Mouse (Mus musculus) layer of hippocampus, adult 8-10 months (tissue): ENCODE measurements at regions not wholly inside any gene's neighbourhood (a gene's known extent, or its start where the extent isn't known, plus 50 kb on each side); places are given as distances from the start of the nearest gene placed in this dataset.

ENCODE experiments used
- DNase-seq, 2 experiments: peaks; one replicate each; pipeline ENCODE4 v3.0.0; 2022; ENCODE audit warnings: low spot score in 2 of 2

GRCm38 (mm10) chr4:87667556-87668154, 365.5 kb downstream of the Mllt3 start:
- no peak for DNase-seq

- no peak for DNase-seq
These were observed 368.0 kb downstream of the Mllt3 start for GRCm38 (mm10) chr4:87665149-87665548.

- DNase-seq = no peak
These were observed 370.3 kb downstream of the Mllt3 start for GRCm38 (mm10) chr4:87662876-87663275.

- DNase-seq = no peak
These were observed 374.8 kb downstream of the Mllt3 start for GRCm38 (mm10) chr4:87658316-87658715.

GRCm38 (mm10) chr4:87657855-87658254, 375.3 kb downstream of the Mllt3 start:
- no peak for DNase-seq

DNA sequence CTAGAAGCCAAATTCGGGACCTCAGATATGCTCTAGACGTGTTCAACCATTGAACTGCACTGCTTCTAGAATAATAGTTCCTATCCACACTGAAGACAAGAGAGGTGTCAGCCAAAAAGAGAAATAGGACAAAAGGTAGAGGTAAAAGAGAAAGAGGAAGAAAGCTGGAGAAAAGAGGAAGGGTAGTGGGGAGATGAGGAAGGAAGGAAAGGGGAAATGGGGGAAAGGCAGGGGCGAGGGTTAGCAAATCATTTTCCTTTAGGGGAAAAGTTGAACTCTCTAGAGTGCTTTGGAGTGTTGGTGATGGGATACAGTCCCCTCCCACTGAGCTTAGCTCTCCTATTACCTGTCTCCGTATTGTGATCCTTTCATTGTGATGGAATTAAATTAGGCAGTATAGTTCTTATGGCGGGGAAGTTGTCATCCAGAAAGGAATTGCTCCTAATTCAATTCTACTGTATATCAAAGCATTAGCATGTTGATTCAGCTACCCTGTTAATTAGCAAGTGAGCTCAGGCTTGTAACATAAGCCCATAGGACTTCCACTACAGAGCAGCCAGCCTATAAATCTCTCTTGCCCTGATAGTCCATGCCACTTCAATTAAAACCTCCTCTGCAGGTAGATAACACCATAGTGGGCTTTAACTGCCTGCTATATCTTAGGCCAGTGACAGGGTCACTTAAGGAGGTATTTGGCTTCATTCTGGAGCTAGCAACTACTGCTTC, 379.6 kb downstream of the Mllt3 start:
- no peak for DNase-seq

DNA sequence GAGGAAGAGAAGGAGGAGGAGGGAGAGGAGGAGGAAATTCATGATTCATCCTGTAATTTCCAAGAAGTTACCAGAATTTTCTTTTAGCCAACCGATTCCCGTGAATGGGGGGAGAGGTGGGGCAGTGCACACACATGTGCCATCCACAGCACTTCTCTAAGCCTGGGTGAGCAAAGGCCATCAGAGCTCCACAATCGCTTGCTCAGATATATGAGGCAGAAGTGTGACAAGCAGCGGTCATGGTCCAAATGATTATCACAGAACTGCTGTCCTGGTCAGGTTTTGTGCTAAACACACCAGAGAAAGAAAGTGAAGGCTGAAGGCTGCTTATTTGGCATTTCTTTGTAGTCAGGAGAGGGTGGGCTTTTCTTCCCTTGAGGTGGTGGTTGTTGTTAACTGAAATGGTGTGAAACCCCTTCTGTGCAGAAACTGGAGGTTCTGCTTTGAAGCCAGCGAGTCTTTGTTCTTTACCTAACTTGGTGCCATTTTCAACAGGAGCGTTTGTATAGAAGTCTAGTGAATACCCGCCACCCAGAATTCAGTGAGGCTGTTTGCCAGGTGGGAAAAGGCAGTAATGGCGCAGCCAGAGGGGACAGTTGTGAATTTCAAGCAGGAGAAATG, 380.7 kb downstream of the Mllt3 start:
- DNase-seq = no peak

DNA sequence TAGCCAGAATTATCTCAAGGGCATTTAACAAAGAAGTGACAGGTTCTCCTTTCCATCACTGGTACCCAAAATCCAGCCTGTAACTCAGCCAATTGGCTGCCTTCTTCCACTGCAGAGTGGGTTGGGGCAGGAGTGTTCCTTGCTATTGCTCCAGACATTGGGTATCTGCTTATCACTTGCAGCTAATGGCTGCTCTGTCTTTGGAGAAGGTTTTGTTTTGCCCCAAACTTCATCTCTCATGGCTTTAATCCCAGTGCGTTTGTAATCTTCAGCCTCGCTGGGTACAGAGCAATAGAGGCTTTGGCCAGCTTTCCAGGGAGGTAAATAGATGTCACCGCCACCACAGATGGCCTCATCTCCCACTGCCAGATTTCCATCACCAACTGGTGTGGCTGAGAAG, 381.9 kb downstream of the Mllt3 start:
- no peak for DNase-seq

DNA sequence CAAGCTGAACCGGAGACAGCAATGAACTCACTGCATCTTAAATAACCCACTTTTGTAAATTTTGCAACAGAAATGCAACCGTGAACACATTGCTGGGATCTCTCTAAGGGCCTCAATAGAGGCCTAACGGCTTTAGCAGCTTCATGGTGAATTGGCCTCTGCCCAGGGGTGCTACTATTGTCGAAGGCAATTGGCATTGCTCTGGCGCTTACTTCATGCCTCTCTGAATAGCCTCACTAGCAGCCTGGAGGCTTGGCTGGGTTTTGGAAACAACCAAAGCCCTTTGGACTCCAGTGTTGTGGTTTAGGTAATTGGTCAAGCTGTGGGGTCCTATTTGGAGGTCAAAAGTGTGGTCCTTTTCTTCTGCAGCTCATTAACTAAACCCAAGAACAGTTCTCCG, 382.3 kb downstream of the Mllt3 start:
- peak; percentile 42 to 57 for DNase-seq

- DNase-seq = no peak
These were observed 382.8 kb downstream of the Mllt3 start for GRCm38 (mm10) chr4:87650393-87650792.

- no peak for DNase-seq
These were observed 384.2 kb downstream of the Mllt3 start for GRCm38 (mm10) chr4:87648919-87649318.

GRCm38 (mm10) chr4:87647932-87648911, 384.9 kb downstream of the Mllt3 start:
- no peak for DNase-seq

- DNase-seq = no peak
These were observed 391.2 kb downstream of the Mllt3 start for GRCm38 (mm10) chr4:87642002-87642401.

GRCm38 (mm10) chr4:87641551-87641950, 391.6 kb downstream of the Mllt3 start:
- DNase-seq = no peak

GRCm38 (mm10) chr4:87638380-87638646, 394.9 kb downstream of the Mllt3 start:
- DNase-seq = no peak

DNA sequence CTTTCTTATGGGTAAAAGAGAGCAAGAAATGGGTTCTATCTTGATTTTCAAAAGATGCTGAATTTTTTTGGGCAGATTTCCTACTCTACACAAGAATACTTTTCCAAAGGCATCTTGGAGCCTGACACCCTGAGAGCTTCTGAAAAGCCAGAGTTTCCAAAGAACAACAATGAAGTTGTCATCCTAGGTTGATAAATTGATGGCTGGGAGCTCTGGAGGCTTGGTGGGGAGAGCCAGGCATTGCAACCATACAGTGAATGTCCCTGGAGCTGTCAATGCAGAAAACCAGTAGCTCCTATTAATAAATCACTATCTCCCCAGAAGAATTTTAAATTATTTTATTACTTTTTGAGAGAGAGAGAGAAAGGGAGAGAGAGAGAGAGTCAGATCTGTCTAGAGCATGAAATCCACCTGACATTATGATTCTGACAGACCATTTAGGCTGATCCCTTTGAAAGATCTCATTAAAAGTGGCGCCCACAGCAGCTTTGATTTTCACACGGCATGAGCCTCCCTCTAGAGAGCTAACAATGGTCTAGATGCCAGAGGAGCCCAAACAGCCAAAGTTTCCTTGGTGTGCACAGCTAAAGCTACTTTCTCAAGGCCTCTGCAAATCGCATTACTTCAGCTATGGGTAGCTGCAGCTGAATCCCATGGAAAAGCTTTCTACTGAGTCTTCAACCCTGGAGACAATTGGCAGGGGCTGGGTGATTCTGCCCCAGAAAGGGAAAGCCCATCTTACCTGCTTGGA, 395.4 kb downstream of the Mllt3 start:
- DNase-seq = no peak

- no peak for DNase-seq
These were observed 380.8 kb upstream of the Slc24a2 start for GRCm38 (mm10) chr4:87611116-87611515.

DNA sequence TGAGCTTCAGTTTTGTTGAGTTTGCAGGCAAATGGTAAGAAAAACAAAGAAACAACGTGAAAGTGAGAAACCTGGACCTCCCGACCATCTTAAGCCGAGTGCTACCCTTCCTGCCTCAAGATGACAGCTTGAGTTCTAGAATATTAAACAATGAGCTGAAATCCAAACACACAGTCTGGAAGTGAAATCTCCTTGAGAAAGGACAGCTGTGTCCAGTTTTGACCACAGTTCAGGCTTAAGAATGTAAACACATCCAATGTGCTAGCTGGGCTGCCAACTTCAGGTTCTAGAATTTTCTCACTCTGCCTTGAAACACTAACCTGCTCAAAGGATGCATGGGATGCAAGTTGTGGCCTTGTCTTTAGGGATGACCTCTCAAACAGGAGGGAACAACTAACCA, 363.4 kb upstream of the Slc24a2 start:
- no peak for DNase-seq

DNA sequence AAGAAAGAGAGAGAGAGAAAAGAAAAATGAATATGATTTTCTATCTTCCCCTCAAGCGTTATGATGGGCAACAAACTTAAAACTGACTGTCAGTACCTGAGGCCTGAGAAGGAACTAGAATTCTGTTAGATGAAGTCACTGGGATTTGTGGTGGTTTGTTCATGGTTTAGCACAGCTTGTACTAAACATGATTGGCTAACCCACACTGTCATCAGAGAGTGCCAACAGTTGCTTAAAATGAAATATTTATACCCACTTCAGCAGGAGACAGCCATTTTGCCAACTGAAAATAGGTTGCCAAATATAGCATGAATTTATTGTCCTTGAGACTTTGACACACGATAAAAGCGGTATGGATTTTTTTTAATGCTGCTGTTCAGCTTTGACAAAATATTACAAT, 360.5 kb upstream of the Slc24a2 start:
- no peak for DNase-seq

DNA sequence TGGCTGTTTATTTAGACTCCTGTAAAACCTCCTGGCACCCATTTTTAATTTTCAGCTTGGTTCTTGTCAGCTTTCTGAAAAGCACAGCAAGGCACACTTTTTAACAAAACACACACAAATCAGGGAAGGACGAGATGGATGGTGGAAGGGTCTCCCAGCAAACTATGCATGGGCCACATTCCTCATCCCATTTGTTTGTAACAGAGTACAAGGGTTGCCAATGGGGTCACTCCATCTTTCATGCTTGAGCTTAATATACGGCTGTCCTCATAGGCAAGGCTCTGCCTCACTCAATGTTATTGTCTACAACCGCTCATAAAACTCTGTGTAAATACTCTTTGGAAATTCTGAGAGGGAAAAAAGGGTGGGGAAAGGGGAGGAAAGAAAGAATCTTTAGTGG, 347.9 kb upstream of the Slc24a2 start:
- no peak for DNase-seq

DNA sequence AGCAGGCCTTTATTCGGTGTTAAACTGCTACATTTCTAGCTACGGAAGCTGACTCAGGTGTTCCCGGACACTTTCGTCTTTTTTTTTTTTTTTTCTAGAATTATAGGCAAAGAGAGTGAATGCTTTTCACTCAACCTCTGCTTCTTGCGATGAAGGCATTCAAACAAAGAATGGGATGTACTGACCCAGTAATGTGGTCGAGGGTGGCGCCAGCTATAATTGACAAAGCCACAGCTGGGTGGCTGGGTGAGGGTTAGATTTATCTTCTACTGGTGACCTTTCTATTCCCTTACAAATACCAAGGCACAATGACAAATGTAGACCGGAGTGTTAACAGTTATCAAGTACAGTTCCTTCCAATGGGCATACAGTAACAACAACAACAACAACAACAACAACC, 340.7 kb upstream of the Slc24a2 start:
- no peak for DNase-seq
